Mouse (Mus musculus) left cerebral cortex, adult 18-20 months (tissue): Measurements from ENCODE around the gene Atoh8. TPM values are rescaled to one million over a fixed set of nuclear protein-coding genes. Genes with fewer than 3 reads are reported as not detected.

Source experiments
- DNase-seq, 2 experiments: peaks; one replicate each; pipeline ENCODE4 v3.0.0; 2021 to 2022; ENCODE audit warnings: low spot score in 2 of 2, mixed read lengths in 1 of 2
- total RNA-seq, 2 experiments: library from RNA; stranded (reverse); gene quantifications; 2 replicates each; pipeline ENCODE4 v1.2.3; 2021

Gene Atoh8
- total RNA-seq, 2 experiments from 2014 or later = 1.6 to 2.3 TPM

DNA sequence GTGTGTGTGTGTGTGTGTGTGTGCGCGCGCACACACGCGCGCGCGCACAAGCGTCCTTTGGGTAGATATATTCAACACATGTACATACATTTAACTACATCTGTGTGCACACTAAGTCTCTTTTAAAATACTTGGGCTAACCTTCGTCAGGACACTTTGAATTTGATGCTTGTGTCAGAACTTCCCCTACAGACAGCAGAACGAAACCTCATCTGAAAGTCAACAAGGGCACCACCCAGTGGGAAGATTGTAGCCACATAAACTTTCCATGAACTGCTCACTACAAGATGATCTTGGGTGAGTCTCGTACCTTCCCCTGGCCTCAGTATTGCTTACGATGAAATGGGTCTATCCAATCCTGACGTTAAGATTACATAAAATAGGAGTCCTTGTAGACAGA lies 3.0 kb downstream of the Atoh8 start:
- no peak for DNase-seq

DNA sequence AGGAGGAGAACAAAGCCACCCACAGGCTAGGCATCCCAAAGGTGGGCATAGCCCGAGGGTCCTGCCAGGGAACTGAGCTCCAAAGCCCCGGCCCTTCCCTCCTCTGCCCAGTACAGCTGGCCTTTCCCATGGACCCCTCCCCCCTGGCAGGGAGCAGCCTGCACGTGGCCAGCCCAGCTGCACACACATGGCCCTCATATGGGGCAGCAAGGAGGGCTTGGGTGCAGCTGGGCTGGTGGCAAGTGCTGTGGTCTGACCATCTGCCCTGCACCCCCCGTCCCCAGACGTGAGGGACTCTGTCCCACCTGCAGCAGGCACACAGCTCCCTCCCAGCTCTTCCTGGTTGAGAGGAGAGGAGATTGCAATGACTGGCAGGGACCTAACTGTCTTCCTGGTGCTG lies 4.5 kb downstream of the Atoh8 start:
- DNase-seq = no peak

DNA sequence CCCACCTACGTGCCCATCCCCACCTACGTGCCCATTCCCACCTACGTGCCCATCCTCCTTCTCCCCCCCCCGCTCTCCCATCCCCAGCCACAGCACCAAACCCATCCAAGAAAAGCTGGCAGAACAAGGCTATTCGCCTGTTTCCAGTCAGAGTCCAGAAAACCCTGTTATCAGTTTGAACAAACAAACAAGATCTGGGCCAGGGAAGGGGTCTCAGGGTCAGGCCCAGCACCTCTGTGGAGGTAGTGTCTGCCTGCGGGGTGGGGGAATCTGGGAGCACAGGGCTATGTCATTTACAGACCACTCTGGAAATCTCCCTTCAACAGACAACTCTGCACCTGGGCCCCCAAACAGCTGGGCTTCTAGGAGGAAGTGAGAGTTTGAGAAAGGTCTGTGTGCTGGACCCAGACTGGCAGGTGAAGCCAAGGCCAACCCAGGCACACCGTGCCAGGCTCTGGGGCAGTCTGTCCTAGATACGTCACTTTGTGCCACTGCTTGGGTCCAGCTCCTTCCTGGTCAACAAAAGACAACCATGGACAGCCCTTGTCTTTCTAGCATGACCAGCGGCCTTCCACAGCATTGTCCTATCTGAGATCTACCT lies 7.6 kb downstream of the Atoh8 start:
- DNase-seq = no peak

DNA sequence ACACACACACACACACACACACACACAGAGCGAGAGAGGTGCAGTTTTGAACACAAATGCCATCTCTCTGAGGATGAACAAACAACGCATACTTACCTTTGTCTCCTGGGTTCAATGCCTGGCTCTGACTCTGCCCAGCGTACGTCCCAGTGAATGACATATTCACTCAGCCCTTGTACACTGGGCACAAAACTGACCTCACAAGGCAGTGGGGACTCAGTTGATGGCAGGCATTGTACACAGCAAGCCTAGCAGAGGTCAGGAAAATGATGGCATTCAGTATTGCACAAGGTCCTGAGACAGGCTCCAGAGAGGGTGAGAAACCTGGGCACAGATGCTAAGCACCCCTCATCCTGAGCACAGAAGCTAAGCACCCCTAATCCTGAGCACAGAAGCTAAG lies 8.4 kb downstream of the Atoh8 start:
- no peak for DNase-seq

DNA sequence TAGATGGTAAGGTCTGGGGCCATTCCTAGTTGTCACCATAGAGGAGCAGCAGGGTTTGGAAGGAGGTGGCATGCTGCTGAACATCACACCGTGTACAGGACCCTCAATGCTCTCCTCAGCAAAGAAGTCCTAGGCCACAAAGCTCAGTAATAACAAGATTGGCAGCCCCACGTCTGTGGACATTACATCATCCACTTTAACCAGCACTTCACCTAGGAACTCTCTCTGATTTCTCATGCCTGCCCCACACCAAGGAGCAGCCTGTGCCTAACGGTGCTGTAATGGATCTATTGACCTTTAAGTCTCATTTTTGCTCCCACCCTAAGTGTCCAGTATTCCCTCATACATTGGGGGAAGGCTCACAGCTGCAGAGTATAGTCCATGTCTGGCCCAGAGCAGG lies 9.7 kb downstream of the Atoh8 start:
- DNase-seq = no peak

DNA sequence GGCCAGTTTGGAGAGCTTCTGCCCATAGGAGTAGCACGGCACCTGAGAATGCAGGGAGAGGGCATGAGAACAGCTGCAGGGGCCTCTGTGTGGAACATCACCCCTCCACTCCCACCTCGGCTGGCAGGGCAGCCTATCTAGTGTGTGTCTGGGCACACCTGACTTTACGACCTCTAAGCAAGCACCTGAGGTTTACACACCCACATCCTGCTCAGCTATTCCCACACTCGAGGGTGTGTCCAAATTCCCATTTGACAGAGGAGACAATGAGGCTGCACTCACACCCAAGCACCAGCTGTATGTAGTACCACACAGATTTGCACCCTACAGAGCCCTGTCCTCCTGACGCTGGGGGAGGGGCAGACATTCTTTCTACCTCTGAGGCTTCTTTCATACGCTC lies 11.5 kb downstream of the Atoh8 start:
- DNase-seq = no peak

DNA sequence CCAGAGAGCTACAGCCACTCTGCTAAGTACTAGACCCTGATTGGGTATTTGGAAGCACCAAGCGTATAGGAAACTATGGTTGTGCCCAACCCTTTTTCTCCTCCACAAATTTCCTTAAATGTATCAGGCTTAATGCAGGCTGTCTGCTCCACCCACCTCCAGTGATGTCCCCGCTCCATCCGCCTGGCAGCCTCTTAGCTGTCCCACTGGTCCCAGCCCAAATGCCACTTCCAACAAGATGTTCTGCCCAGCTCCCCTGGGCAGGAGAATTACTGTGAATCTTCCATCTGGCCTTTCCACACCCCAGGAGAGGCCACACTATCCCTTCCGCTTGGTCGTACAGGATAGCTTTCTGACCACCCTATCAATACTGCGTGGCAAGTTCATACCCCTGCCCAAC lies 12.5 kb downstream of the Atoh8 start:
- no peak for DNase-seq

DNA sequence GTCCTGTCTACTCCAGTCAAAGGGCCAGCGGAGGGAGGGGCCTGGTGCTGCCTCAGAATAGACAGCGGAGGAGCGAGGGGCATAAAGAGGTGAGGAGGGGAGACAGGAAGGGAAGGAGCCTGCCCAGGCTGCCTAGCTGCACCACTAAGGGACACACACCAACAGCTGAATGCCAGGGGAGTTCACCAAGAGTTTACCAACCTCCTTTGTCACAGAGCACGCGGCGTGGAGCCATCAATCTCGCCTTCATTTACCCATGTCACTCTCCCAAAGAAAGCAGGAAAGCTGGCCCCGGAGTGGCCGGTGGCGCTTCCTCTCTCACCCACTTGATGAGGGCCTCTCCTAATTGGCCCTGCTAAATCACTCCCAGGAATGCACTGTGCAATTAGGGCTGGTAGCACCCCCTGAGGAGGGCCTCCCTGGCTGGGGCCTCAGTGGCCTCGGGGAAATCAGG lies 13.1 kb downstream of the Atoh8 start:
- DNase-seq = no peak

GRCm38 (mm10) chr6:72221271-72221670 lies 14.1 kb downstream of the Atoh8 start:
- DNase-seq = no peak

GRCm38 (mm10) chr6:72219549-72219948 lies 15.8 kb downstream of the Atoh8 start:
- DNase-seq = no peak

DNA sequence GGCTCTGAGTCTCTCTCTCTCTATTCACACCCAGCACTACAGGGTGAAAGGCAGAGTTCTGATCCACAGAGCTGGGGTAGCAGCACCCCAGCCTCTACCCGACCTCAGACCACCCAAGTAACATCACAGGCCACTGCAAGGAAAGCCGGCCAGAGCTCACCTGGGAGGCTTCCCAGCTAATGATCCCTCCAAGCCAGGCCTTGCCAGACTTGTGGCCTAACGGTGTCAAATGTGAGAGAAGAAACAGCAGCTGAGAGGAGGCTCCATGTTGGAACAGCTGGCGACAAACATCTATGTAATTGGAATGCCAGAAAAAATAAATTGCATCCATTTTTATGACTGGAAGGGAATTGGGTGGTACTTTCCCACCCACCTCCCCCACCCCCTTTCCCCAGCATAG lies 17.1 kb downstream of the Atoh8 start:
- DNase-seq = no peak

- no peak for DNase-seq
Observed at GRCm38 (mm10) chr6:72217415-72217784, 18.0 kb downstream of the Atoh8 start.

DNA sequence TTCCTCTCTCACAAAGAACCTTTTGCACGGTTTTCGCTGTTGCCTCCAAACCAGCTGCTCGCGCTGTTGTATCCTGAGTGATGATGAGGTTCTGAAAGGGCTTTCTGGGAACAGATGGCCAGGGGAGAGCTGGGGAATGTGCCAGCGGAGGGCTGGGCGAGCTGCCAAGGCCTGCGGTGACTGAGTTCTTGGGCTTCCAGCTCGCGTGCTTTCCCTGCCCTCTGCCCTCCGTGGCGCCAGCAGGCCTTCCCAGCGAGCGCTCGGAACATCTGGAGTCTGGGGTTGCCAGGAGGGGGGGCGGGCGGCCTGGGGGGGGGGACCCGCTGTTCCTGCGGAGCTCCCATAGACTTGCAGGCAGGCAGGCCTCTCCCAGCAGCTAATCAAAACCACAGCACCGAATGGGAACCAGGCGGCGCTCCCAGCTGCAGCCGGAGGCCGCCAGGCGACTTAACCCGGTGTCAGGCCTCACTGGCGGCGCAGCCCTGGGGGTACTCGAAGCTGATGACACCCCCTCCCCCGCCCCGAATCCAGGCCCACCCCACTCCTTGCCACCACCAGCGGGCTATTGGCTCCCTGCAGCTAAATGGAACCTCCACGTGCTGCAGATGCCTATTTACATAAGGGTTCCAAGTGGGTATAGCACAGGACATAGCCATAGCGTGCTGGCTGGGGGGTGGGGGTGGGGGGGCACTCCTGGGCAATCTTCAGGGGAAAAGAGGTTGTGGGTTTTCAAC lies 18.5 kb downstream of the Atoh8 start:
- DNase-seq = peak; percentile 97 to 99

GRCm38 (mm10) chr6:72215582-72215981 lies 19.8 kb downstream of the Atoh8 start:
- DNase-seq = no peak

GRCm38 (mm10) chr6:72211360-72211759 lies 24.0 kb downstream of the Atoh8 start:
- no peak for DNase-seq

DNA sequence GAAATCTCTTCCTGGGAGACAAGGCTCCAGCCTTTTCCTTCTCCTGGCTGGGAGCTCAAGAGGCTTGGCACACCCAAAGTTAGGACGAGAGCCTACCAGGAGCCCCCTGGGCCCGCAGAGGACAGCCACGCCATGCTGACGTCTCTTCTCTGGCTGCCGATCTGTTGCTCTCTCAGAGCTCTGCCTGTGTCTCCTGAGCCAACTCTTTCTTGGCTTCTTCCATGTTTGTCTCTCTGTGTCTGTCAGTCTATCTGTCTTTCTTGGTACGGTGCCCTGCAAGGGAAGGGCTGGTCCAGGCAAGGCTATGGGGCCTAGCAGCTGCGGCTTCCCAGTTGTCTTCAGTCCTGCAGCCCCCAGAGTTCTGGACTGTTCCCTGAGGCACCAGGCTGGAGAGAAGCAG lies 24.6 kb downstream of the Atoh8 start:
- DNase-seq = no peak

DNA sequence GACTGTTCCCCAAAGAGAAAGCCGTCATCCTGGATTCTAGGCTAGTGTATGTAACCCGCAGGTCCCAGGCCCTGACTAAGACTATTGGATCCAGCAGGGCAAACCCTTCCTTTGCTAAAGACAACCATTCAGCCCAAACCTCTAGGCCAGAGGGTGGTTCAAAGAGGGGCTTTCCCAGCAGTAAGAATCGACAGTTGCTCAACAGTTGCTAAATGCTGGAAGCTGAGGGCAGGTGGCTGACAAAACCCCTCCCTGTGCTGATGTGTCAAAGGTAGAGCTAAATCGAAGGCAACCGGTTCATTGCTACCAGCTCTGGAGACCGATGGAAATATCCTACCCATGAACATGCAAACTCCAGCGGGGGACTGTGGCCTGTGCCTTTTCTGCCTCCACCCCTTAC lies 25.6 kb downstream of the Atoh8 start:
- no peak for DNase-seq

DNA sequence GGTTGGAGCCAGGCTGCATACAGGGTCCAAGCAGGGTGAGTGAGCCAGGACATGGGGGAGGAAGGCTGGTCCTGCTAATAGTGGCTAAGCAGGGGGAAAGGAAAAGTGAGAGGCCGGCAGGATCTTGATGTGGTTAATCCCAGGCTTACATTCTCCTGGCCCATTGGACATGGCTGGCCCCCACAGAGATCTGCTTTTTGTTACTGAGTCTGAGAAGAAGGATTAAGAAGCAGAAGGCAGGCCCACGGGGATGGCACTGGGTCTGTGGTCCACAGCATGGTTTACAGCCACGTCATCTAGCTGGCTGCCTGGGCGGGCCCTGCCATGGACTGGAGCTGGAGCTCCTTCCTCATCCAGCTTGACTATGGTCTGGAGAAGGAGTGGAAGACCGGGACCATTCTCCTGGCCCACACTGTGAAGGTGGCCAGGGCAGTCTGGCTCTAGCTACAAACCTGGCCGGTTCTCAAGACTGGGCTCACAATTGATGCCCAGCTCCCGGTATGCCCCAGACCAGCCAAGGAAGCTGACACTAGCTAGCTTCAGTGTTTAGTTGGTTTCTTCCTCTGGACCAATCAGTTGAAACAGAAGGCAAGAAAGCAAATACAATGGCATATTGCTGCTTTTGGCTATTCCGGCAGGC lies 26.9 kb downstream of the Atoh8 start:
- no peak for DNase-seq

DNA sequence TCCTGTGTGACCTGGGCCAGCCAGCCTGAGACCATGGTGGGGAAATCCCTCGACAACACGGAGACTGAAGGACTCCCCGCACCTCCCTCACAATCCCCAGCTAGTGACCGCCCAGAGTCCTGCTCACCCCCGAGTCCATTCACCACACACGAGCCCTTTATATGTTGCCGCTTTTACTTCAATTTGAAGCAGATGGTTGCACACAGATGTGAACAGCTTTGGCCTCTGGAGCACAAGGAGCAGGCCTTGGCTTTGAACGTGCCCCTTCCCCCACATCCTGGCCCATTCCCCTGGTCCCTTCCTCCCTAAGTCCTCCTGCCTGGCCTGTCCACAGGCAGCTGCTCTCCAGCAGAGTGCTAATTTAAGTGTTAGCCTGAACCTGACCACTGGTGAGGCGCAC lies 29.4 kb downstream of the Atoh8 start:
- DNase-seq = no peak

- DNase-seq = no peak
Observed at GRCm38 (mm10) chr6:72204858-72205257, 30.5 kb downstream of the Atoh8 start.

DNA sequence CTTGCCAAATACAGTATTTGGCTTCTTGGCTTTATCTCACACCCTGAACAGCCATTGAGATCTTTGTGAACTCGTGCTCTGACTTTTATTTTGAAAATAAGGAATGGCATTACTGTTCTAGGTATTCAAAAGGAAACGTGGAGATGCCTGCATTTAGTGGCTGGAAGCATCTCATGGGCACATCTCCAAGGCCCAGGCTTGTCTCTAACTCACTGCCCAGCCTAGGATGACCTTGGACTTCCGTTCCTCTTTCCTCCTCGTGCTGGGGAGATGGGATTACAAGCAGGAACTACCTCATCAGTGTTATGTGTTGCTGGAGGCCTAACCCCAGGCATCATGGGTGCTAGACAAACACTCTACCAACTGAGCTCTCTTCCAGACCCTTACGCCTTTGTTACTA lies 32.1 kb downstream of the Atoh8 start:
- DNase-seq = no peak

- DNase-seq = no peak
Observed at GRCm38 (mm10) chr6:72202732-72203131, 32.6 kb downstream of the Atoh8 start.
